Mouse (Mus musculus): Measurements from ENCODE around the gene Slc4a1.

- TF ChIP-seq CTCF (IDR thresholded peaks at IDR 0.05; ENCODE audit: insufficient read depth, low read depth, low read length), result no peak
- TF ChIP-seq POLR2A (IDR thresholded peaks at IDR 0.05; ENCODE audit: insufficient read depth, low read depth, low read length), result no peak
Observed at GRCm38 (mm10) chr11:102304141-102304540, 61.9 kb downstream of the Slc4a1 start.
